ENCODE assay signal across 11 mouse cellular contexts in genomic region chr7:80201888-80202540, GRCm38 (mm10). TPM values are rescaled to one million over a fixed set of nuclear protein-coding genes. Genes with fewer than 3 reads are reported as not detected.
DNase-seq lines count a peak whose midpoint lies in the region; ATAC-seq lines count a peak whose summit lies in the region.
"Had no signal": no experiment of that assay in that cellular context is flagged by ENCODE, and none has a peak within 500 bp of the region (broad histone marks: within the 10 kb centered on the region; RNA-seq: fewer than 3 reads in every experiment).

No protein-coding gene starts in this region.

- H3K4me2 ChIP-seq in forebrain, embryonic 15.5 days (replicated peaks), result peak overlapping the region; percentile 1; the same call in 1 of the 2 replicates
- H3K4me2 ChIP-seq in forebrain, embryonic 12.5 days, result no peak overlapping the region
- peak overlapping the region; percentile 15; the same call in 1 of the 2 replicates for H3K4me2 ChIP-seq in hindbrain, embryonic 16.5 days (ENCODE audit: low read length)
- peak overlapping the region; percentile 13; the same call in 1 of the 2 replicates for H3K4me2 ChIP-seq in neural tube, embryonic 13.5 days

- no peaks in the 10 kb centered on the region for H3K27me3 ChIP-seq in forebrain, embryonic 15.5 days
- H3K27me3 ChIP-seq in forebrain, embryonic 12.5 days, result no peaks in the 10 kb centered on the region
- no peaks in the 10 kb centered on the region for H3K27me3 ChIP-seq in megakaryocyte, embryonic 14.5 days (replicated peaks)
- H3K27me3 ChIP-seq in hindbrain, embryonic 16.5 days (replicated peaks; ENCODE audit: control insufficient read depth, insufficient read depth, low read length), result no peaks in the 10 kb centered on the region
- no peaks in the 10 kb centered on the region for H3K27me3 ChIP-seq in neural tube, embryonic 13.5 days

- H3K27ac ChIP-seq in forebrain, embryonic 15.5 days (replicated peaks), result peak overlapping the region; percentile 68
- no peak overlapping the region for H3K27ac ChIP-seq in forebrain, embryonic 12.5 days
- peak overlapping the region; percentile 39; the same call in 1 of the 2 replicates for H3K27ac ChIP-seq in hindbrain, embryonic 16.5 days (ENCODE audit: low read depth, low read length)
- H3K27ac ChIP-seq in neural tube, embryonic 13.5 days (replicated peaks), result peak overlapping the region; percentile 29; the same call in 1 of the 2 replicates

- H3K4me3 ChIP-seq in forebrain, embryonic 15.5 days, result no peak overlapping the region
- no peak overlapping the region for H3K4me3 ChIP-seq in forebrain, embryonic 12.5 days (replicated peaks)
- H3K4me3 ChIP-seq in megakaryocyte, embryonic 14.5 days (replicated peaks), result peak overlapping the region; percentile 98
- no peak overlapping the region for H3K4me3 ChIP-seq in hindbrain, embryonic 16.5 days (ENCODE audit: low read length)
- H3K4me3 ChIP-seq in neural tube, embryonic 13.5 days, result no peak overlapping the region

- H3K9me3 ChIP-seq in forebrain, embryonic 15.5 days, result no peaks in the 10 kb centered on the region
- H3K9me3 ChIP-seq in forebrain, embryonic 12.5 days, result no peaks in the 10 kb centered on the region
- no peaks in the 10 kb centered on the region for H3K9me3 ChIP-seq in megakaryocyte, embryonic 14.5 days
- H3K9me3 ChIP-seq in hindbrain, embryonic 16.5 days (ENCODE audit: control insufficient read depth, low read length), result no peaks in the 10 kb centered on the region
- no peaks in the 10 kb centered on the region for H3K9me3 ChIP-seq in neural tube, embryonic 13.5 days

- DNase-seq in gastrocnemius, adult 8-10 months (ENCODE audit: low spot score in 2 of 2), result no peak
- no peak for DNase-seq in retina, embryonic 14.5 days (ENCODE audit: low spot score)
- DNase-seq: cerebellum, postnatal 36 days; layer of hippocampus, adult 9-11 months had no signal

- H3K4me1 ChIP-seq in forebrain, embryonic 15.5 days, result peaks cover 72% of the 10 kb centered on the region
- peaks cover 75% of the 10 kb centered on the region for H3K4me1 ChIP-seq in forebrain, embryonic 12.5 days
- H3K4me1 ChIP-seq in megakaryocyte, embryonic 14.5 days, result peaks cover 87% of the 10 kb centered on the region
- peaks cover 61% of the 10 kb centered on the region for H3K4me1 ChIP-seq in hindbrain, embryonic 16.5 days (ENCODE audit: control insufficient read depth, insufficient read depth, low read depth, low read length)
- peaks cover 81% of the 10 kb centered on the region for H3K4me1 ChIP-seq in neural tube, embryonic 13.5 days (replicated peaks)

- no peak overlapping the region for H3K9ac ChIP-seq in forebrain, embryonic 15.5 days (replicated peaks)
- no peak overlapping the region for H3K9ac ChIP-seq in forebrain, embryonic 12.5 days
- H3K9ac ChIP-seq in hindbrain, embryonic 16.5 days (ENCODE audit: low read depth, low read length), result no peak overlapping the region
- peak overlapping the region; percentile 38; the same call in 1 of the 2 replicates for H3K9ac ChIP-seq in neural tube, embryonic 13.5 days

- 54% methylated on average over 15 of the region's 15 CpGs for WGBS in forebrain, embryonic 15.5 days
- 82% methylated on average over 15 of the region's 15 CpGs for WGBS in forebrain, embryonic 12.5 days
- WGBS in hindbrain, embryonic 16.5 days, result 59% methylated on average over 15 of the region's 15 CpGs
- WGBS in neural tube, embryonic 13.5 days, result 77% methylated on average over 15 of the region's 15 CpGs

- no peaks in the 10 kb centered on the region for H3K36me3 ChIP-seq in forebrain, embryonic 15.5 days
- 0 out of 2 replicates have a peak, but pooled peaks cover 3% of the 10 kb centered on the region for H3K36me3 ChIP-seq in forebrain, embryonic 12.5 days (replicated peaks)
- H3K36me3 ChIP-seq in megakaryocyte, embryonic 14.5 days (replicated peaks; ENCODE audit: low read length), result peaks cover 79% of the 10 kb centered on the region
- no peaks in the 10 kb centered on the region for H3K36me3 ChIP-seq in hindbrain, embryonic 16.5 days (ENCODE audit: control insufficient read depth, insufficient read depth, low read length)
- H3K36me3 ChIP-seq in neural tube, embryonic 13.5 days, result 0 out of 2 replicates have a peak, but pooled peaks cover 5% of the 10 kb centered on the region

- ATAC-seq in forebrain, embryonic 15.5 days (replicated peaks), result no peak
- ATAC-seq in forebrain, embryonic 12.5 days (ENCODE audit: low FRiP score), result no peak
- ATAC-seq in megakaryocyte, adult 5-6 weeks (ENCODE audit: poor library complexity, severe bottlenecking), result no peak
- no peak for ATAC-seq in hindbrain, embryonic 16.5 days
- ATAC-seq in neural tube, embryonic 13.5 days (ENCODE audit: low read depth), result no peak
- ATAC-seq: CD4-positive, CD25-positive, alpha-beta regulatory T cell, adult 4 months had no signal

RNA-seq across cellular contexts. Expression of gene Sema4b, which starts 15.4 kb away (rescaled TPM):
- polyA plus RNA-seq in forebrain, embryonic 15.5 days (2015; fragmentation: Nextera tagmentation; extraction: Ambion mirVana), result 22.7 and 24.7 TPM in 2 replicates
- polyA plus RNA-seq in forebrain, embryonic 12.5 days (2016; fragmentation: Nextera tagmentation; extraction: Ambion mirVana), result 16.7 and 19.4 TPM in 2 replicates
- polyA plus RNA-seq in megakaryocyte, embryonic 14.5 days (2012; ENCODE audit: insufficient read depth, low replicate concordance), result 30.8 and 31.0 TPM in 2 replicates
- total RNA-seq in megakaryocyte, adult 5-6 weeks (2015), result 10.1 and 13.7 TPM in 2 replicates
- 10.5 and 11.1 TPM in 2 replicates for total RNA-seq in megakaryocyte, adult 5-6 weeks (2017)
- 21.1 and 24.3 TPM in 2 replicates for polyA plus RNA-seq in hindbrain, embryonic 16.5 days (2015; fragmentation: Nextera tagmentation; extraction: Ambion mirVana)
- 22.1 and 23.2 TPM in 2 replicates for polyA plus RNA-seq in neural tube, embryonic 13.5 days (2015; fragmentation: Nextera tagmentation; extraction: Ambion mirVana)
- 1 to 10 TPM in 3 of 4 experiments, under 1 TPM in 1; 0.92 to 2.1 (median 1.5) TPM for total RNA-seq in gastrocnemius, adult 8-10 months (2022)

RNA-seq across cellular contexts. Expression of gene Cib1, which starts 30.6 kb away (rescaled TPM):
- polyA plus RNA-seq in forebrain, embryonic 15.5 days (2015; fragmentation: Nextera tagmentation; extraction: Ambion mirVana), result 31.6 and 32.7 TPM in 2 replicates
- polyA plus RNA-seq in forebrain, embryonic 12.5 days (2016; fragmentation: Nextera tagmentation; extraction: Ambion mirVana), result 34.7 and 41.6 TPM in 2 replicates
- 42.4 and 54.0 TPM in 2 replicates for polyA plus RNA-seq in megakaryocyte, embryonic 14.5 days (2012; ENCODE audit: insufficient read depth, low replicate concordance)
- 107 and 134 TPM in 2 replicates for total RNA-seq in megakaryocyte, adult 5-6 weeks (2015)
- total RNA-seq in megakaryocyte, adult 5-6 weeks (2017), result 86.5 and 98.1 TPM in 2 replicates
- polyA plus RNA-seq in hindbrain, embryonic 16.5 days (2015; fragmentation: Nextera tagmentation; extraction: Ambion mirVana), result 42.4 and 42.6 TPM in 2 replicates
- 31.0 and 34.6 TPM in 2 replicates for polyA plus RNA-seq in neural tube, embryonic 13.5 days (2015; fragmentation: Nextera tagmentation; extraction: Ambion mirVana)
- total RNA-seq in gastrocnemius, adult 8-10 months (2022), result 1 to 10 TPM; 4.8 to 6.2 (median 5.8) TPM

RNA-seq across cellular contexts. Expression of gene Gdpgp1, which starts 30.7 kb away (rescaled TPM):
- polyA plus RNA-seq in forebrain, embryonic 15.5 days (2015; fragmentation: Nextera tagmentation; extraction: Ambion mirVana), result 3.6 and 3.9 TPM in 2 replicates
- 4.2 and 4.8 TPM in 2 replicates for polyA plus RNA-seq in forebrain, embryonic 12.5 days (2016; fragmentation: Nextera tagmentation; extraction: Ambion mirVana)
- polyA plus RNA-seq in megakaryocyte, embryonic 14.5 days (2012; ENCODE audit: insufficient read depth, low replicate concordance), result 1.6 and 7.0 TPM in 2 replicates
- 5.2 and 5.4 TPM in 2 replicates for total RNA-seq in megakaryocyte, adult 5-6 weeks (2015)
- 1.9 and 2.7 TPM in 2 replicates for total RNA-seq in megakaryocyte, adult 5-6 weeks (2017)
- 4.5 and 4.9 TPM in 2 replicates for polyA plus RNA-seq in hindbrain, embryonic 16.5 days (2015; fragmentation: Nextera tagmentation; extraction: Ambion mirVana)
- 4.5 TPM in 2 replicates for polyA plus RNA-seq in neural tube, embryonic 13.5 days (2015; fragmentation: Nextera tagmentation; extraction: Ambion mirVana)
- total RNA-seq in gastrocnemius, adult 8-10 months (2022), result 1 to 10 TPM in 1 of 4 experiments, under 1 TPM in 3; 0.56 to 1.3 (median 0.83) TPM

RNA-seq across cellular contexts. Expression of gene Ttll13, which starts 44.2 kb away (rescaled TPM):
- polyA plus RNA-seq in forebrain, embryonic 15.5 days (2015; fragmentation: Nextera tagmentation; extraction: Ambion mirVana), result 1.0 and 1.1 TPM in 2 replicates
- polyA plus RNA-seq in forebrain, embryonic 12.5 days (2016; fragmentation: Nextera tagmentation; extraction: Ambion mirVana), result 1.1 and 1.3 TPM in 2 replicates
- polyA plus RNA-seq in megakaryocyte, embryonic 14.5 days (2012; ENCODE audit: insufficient read depth, low replicate concordance), result 0.11 TPM in 1 of 2 replicates, not detected in the other
- 0.07 TPM in 1 of 2 replicates, not detected in the other for total RNA-seq in megakaryocyte, adult 5-6 weeks (2015)
- 0.12 TPM in 1 of 2 replicates, not detected in the other for total RNA-seq in megakaryocyte, adult 5-6 weeks (2017)
- 3.3 TPM in 2 replicates for polyA plus RNA-seq in hindbrain, embryonic 16.5 days (2015; fragmentation: Nextera tagmentation; extraction: Ambion mirVana)
- polyA plus RNA-seq in neural tube, embryonic 13.5 days (2015; fragmentation: Nextera tagmentation; extraction: Ambion mirVana), result 1.6 and 2.8 TPM in 2 replicates
- under 1 TPM in 2 of 4 experiments, not detected in 2; 0.20 to 0.48 TPM for total RNA-seq in gastrocnemius, adult 8-10 months (2022)

RNA-seq across cellular contexts. Expression of gene Ngrn, which starts 59.0 kb away (rescaled TPM):
- polyA plus RNA-seq in forebrain, embryonic 15.5 days (2015; fragmentation: Nextera tagmentation; extraction: Ambion mirVana), result 67.7 and 67.9 TPM in 2 replicates
- polyA plus RNA-seq in forebrain, embryonic 12.5 days (2016; fragmentation: Nextera tagmentation; extraction: Ambion mirVana), result 56.8 TPM in 2 replicates
- 3.8 and 39.8 TPM in 2 replicates for polyA plus RNA-seq in megakaryocyte, embryonic 14.5 days (2012; ENCODE audit: insufficient read depth, low replicate concordance)
- total RNA-seq in megakaryocyte, adult 5-6 weeks (2015), result 24.8 and 28.1 TPM in 2 replicates
- 21.4 and 21.8 TPM in 2 replicates for total RNA-seq in megakaryocyte, adult 5-6 weeks (2017)
- 71.6 and 75.9 TPM in 2 replicates for polyA plus RNA-seq in hindbrain, embryonic 16.5 days (2015; fragmentation: Nextera tagmentation; extraction: Ambion mirVana)
- polyA plus RNA-seq in neural tube, embryonic 13.5 days (2015; fragmentation: Nextera tagmentation; extraction: Ambion mirVana), result 57.5 and 62.6 TPM in 2 replicates
- total RNA-seq in gastrocnemius, adult 8-10 months (2022), result 10 to 100 TPM; 22.8 to 25.3 (median 24.9) TPM
